Mouse (Mus musculus): ENCODE results near the gene Rptor. TPM values are rescaled to one million over a fixed set of nuclear protein-coding genes. Genes with fewer than 3 reads are reported as not detected.

The Rptor gene
- polyA plus RNA-seq, 1 experiment from 2014 or later = 9.0 TPM

GRCm38 (mm10) chr11:119942727-119943427 is 340.2 kb downstream of the Rptor start, which contains the start of gene Baiap2:
Gene Baiap2, plus strand, starts transcription at chr11:119942763.
- Histone ChIP-seq H3K36me3 (no peaks in the 10 kb centered on the region), H3K27ac (peak within 1 kb of the TSS; percentile 85), H3K4me2 (replicated peaks) (peak within 1 kb of the TSS; percentile 90), H3K9me3 (no peaks in the 10 kb centered on the region), H3K9ac (peak within 1 kb of the TSS; percentile 73), H3K27me3 (replicated peaks) (no peaks in the 10 kb centered on the region), H3K4me1 (replicated peaks) (peaks cover 60% of the 10 kb centered on the region), H3K4me3 (replicated peaks) (peak within 1 kb of the TSS; percentile 74)
- under 1% methylated on average over 75 of the region's 79 CpGs for WGBS
- ATAC-seq = peak; percentile 95

GRCm38 (mm10) chr11:119943428-119943988 is 340.8 kb downstream of the Rptor start:
- Histone ChIP-seq H3K4me3 (replicated peaks) (peak overlapping the region; percentile 63), H3K27me3 (replicated peaks) (no peaks in the 10 kb centered on the region), H3K4me1 (replicated peaks) (peaks cover 59% of the 10 kb centered on the region), H3K36me3 (no peaks in the 10 kb centered on the region), H3K4me2 (replicated peaks) (peak overlapping the region; percentile 90), H3K9ac (peak overlapping the region; percentile 73), H3K9me3 (no peaks in the 10 kb centered on the region), H3K27ac (peak overlapping the region; percentile 3; the same call in 1 of the 2 replicates)
- ATAC-seq = peak; percentile 24
- WGBS = 3% methylated on average over 32 of the region's 32 CpGs

- H3K36me3 ChIP-seq = no peaks in the 10 kb centered on the region
- H3K4me3 ChIP-seq (replicated peaks) = no peak overlapping the region
- H3K27ac ChIP-seq = no peak overlapping the region
- H3K9ac ChIP-seq = no peak overlapping the region
- 61% methylated on average over 7 of the region's 7 CpGs for WGBS
- H3K27me3 ChIP-seq (replicated peaks) = no peaks in the 10 kb centered on the region
- peaks cover 43% of the 10 kb centered on the region for H3K4me1 ChIP-seq (replicated peaks)
- H3K9me3 ChIP-seq = no peaks in the 10 kb centered on the region
- no peak for ATAC-seq
- H3K4me2 ChIP-seq (replicated peaks) = 0 out of 2 replicates have a peak overlapping the region, but pooled peaks have one; percentile 3
Observed at GRCm38 (mm10) chr11:119945343-119945742, 342.6 kb downstream of the Rptor start.

GRCm38 (mm10) chr11:119947426-119947825 is 344.7 kb downstream of the Rptor start:
- Histone ChIP-seq H3K9ac (no peak overlapping the region), H3K27ac (no peak overlapping the region), H3K9me3 (no peaks in the 10 kb centered on the region), H3K4me1 (replicated peaks) (peaks cover 24% of the 10 kb centered on the region), H3K4me3 (replicated peaks) (no peak overlapping the region), H3K36me3 (no peaks in the 10 kb centered on the region), H3K27me3 (replicated peaks) (no peaks in the 10 kb centered on the region), H3K4me2 (replicated peaks) (no peak overlapping the region)
- no peak for ATAC-seq
- 97% methylated on average over 1 of the region's 1 CpGs for WGBS

GRCm38 (mm10) chr11:119947897-119948296 is 345.2 kb downstream of the Rptor start:
- Histone ChIP-seq H3K36me3 (no peaks in the 10 kb centered on the region), H3K4me2 (replicated peaks) (no peak overlapping the region), H3K27me3 (replicated peaks) (no peaks in the 10 kb centered on the region), H3K9ac (no peak overlapping the region), H3K9me3 (no peaks in the 10 kb centered on the region), H3K4me3 (replicated peaks) (no peak overlapping the region), H3K4me1 (replicated peaks) (peaks cover 29% of the 10 kb centered on the region), H3K27ac (no peak overlapping the region)
- no peak for ATAC-seq
- WGBS = 45% methylated on average over 2 of the region's 2 CpGs

DNA sequence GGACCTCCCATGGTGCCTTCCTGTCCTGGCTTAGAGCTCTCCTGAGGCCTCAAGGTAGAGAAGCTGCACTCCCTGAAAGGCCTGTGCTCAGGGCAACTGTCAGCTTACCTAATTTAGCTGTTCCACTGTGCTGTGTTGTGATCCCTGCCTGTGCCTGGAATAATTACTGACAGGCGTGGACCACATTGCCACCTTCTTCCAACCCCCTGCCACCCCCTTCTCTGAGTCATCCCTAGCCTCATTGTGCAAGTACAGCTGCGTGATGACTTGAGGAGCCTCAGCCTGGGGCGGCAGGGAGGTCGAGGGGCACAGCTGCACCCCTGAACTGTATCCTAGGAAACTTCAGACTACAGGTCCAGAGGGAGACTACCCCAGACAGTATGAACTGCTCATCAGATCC is 345.6 kb downstream of the Rptor start:
- ATAC-seq = no peak
- no peak overlapping the region for H3K9ac ChIP-seq
- no peaks in the 10 kb centered on the region for H3K9me3 ChIP-seq
- 58% methylated on average over 4 of the region's 4 CpGs for WGBS
- no peak overlapping the region for H3K4me3 ChIP-seq (replicated peaks)
- H3K4me2 ChIP-seq (replicated peaks) = no peak overlapping the region
- H3K4me1 ChIP-seq (replicated peaks) = peaks cover 32% of the 10 kb centered on the region
- no peaks in the 10 kb centered on the region for H3K27me3 ChIP-seq (replicated peaks)
- H3K27ac ChIP-seq = no peak overlapping the region
- no peaks in the 10 kb centered on the region for H3K36me3 ChIP-seq

DNA sequence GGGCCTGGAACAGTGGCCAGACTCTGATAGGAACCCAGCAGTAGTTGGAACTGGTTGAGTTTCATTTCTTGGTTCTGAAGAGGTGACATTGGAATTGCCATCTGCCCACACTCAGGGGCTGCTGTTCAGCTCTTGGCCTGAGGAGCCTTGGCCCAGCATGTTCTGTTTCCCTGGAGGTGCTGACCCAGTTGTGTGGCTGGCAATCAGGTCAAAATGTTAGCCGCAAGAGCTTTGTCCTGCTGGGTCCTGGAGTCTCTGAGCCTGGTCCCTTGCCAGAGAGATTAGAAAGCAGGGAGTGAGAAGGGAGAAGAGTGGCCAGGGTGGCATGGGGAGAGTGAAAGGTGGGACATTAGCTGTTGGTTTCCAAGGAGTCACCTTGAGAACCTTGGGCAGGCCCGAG is 346.1 kb downstream of the Rptor start:
- Histone ChIP-seq H3K36me3 (no peaks in the 10 kb centered on the region), H3K4me1 (replicated peaks) (peaks cover 31% of the 10 kb centered on the region), H3K9ac (no peak overlapping the region), H3K27me3 (replicated peaks) (no peaks in the 10 kb centered on the region), H3K27ac (no peak overlapping the region), H3K4me3 (replicated peaks) (no peak overlapping the region), H3K9me3 (no peaks in the 10 kb centered on the region), H3K4me2 (replicated peaks) (no peak overlapping the region)
- 82% methylated on average over 2 of the region's 2 CpGs for WGBS
- ATAC-seq = no peak

Other genes with a start within 250 kb of the Rptor start
- gene Sgsh, start 247.4 kb upstream of the Rptor start, polyA plus RNA-seq (2015; fragmentation: Nextera tagmentation; extraction: Ambion mirVana) = 7.5 and 10.5 TPM in 2 replicates
- 7.2 and 9.9 TPM in 2 replicates for gene Slc26a11, start 247.3 kb upstream of the Rptor start, polyA plus RNA-seq (2015; fragmentation: Nextera tagmentation; extraction: Ambion mirVana)
- 8.3 and 9.2 TPM in 2 replicates for gene Rnf213, start 209.8 kb upstream of the Rptor start, polyA plus RNA-seq (2015; fragmentation: Nextera tagmentation; extraction: Ambion mirVana)
- gene Endov, start 111.6 kb upstream of the Rptor start, polyA plus RNA-seq (2015; fragmentation: Nextera tagmentation; extraction: Ambion mirVana) = 15.5 and 15.6 TPM in 2 replicates
- gene Nptx1, start 55.2 kb upstream of the Rptor start, polyA plus RNA-seq (2015; fragmentation: Nextera tagmentation; extraction: Ambion mirVana) = 0.90 and 1.1 TPM in 2 replicates

Measured in intestine, embryonic 15.5 days (tissue).